Mouse (Mus musculus) liver, adult 2 months (tissue): ENCODE measurements around the gene Nlrx1.

ENCODE experiments used
- CTCF ChIP-seq: fragments of 200-500 bp; IDR thresholded peaks from 2 replicates; pipeline ENCODE4 v1.5.1; 2011; ENCODE audit warnings: low read depth, low read length, control low read depth
- POLR2A ChIP-seq: fragments of 200-500 bp; IDR thresholded peaks from 2 replicates; pipeline ENCODE4 v1.6.1; 2011; ENCODE audit warnings: low read length, control low read depth; ENCODE audit not compliant: insufficient read depth; ENCODE audit errors: extremely low read depth

GRCm38 (mm10) chr9:44240399-44240798 is 28.0 kb downstream of the Nlrx1 start, which contains the start of gene Ccdc153:
- TF ChIP-seq CTCF (no peak), POLR2A (no peak)
